Mouse (Mus musculus): ENCODE results near the gene Reln.

Gene Reln

DNA sequence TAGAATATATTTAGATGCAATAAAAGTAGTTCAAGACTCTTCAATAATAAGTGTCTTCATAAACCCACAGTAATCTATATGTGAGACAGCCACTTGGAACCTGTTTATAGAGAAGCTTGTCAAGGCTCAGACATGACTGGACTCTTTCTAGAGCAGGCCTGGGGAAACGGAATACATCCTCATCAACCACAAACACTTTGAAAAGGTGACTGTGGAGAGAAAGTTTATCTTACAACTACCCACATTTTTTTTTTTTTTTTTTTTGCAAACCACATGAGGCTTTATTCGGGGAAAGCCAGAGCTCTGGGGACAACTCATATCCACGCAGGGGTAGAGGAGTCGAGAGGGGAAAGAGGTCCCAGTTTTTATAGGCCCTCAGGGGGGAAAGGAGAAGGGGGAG lies 36.6 kb downstream of the Reln start:
- no peak for DNase-seq (ENCODE audit: low read depth, low spot score)

DNA sequence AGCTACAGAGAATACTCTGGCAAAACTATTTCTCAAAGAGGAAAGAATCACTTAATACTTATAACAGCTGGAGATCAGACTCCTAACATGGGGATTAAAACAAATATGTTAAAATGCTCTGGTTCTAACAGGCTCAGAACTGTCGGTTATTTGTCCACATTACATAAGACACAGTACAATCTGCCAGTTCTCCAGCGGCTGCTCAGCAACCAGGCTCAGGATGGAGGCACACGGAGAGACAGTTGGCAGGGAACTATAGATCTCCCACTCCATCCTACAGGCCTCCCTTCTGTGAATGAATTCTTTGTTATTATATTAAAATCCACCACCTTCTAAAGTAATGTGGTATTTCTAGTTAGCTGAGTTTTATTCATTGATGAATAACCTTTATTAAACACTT lies 37.4 kb downstream of the Reln start:
- no peak for DNase-seq (ENCODE audit: low read depth, low spot score)

DNA sequence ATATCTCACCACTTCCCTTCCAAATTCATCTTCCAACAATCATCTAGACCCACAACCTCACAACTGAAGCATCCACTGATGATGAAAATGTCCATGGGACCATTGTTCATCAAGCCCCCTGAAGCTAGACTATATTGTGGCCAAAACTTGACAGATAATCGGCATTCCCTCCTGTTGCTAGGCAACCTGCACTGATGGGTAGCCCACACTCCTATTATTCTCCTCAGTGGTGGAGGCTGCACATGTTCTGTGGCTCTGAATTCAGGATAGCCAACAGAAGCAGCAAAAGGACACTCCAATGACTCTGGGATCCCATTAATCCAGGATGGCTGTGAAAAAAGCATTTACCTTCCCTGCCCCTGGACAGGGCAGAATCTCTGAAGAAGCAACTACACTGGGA lies 40.8 kb downstream of the Reln start:
- no peak for DNase-seq (ENCODE audit: low read depth, low spot score)

DNA sequence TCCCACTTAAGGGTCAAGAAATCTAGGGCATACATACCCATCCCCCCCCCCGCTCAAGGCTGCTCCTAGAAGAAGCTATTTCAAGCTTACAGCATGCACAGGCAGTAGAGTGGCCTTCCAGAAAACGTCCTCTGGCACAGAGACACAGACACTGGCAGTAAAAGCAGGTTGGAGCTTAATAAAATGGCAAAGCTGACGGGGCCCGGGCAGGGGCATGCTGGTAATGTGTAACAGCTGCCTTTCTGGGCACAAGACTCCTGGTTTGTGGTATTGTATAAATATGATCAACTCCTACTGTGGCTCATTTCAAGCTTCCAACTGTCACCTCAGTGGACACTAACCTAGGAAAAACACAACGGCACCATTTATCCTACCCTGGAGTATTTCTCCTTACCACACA lies 42.2 kb downstream of the Reln start:
- DNase-seq (ENCODE audit: low read depth, low spot score) = no peak

DNA sequence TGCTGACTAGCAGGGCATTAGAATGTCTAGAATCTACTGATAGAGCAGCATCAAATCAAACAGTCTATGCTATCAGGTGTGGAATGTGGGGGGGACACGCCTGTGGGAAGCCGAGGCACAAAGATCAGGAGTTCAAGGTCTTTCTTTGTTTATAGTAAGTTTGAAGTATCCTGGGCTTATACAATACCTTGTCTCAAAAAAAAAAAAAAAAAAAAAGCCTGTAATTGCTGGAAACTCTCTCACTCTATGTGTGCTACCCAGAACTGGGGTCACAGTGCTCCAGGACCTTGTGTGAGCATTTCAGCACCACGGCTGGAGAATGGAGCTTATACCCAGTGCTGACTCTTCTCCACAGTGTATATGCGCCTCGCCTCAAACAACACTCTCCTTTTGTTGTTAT lies 43.7 kb downstream of the Reln start:
- DNase-seq (ENCODE audit: low read depth, low spot score) = peak; percentile 23

DNA sequence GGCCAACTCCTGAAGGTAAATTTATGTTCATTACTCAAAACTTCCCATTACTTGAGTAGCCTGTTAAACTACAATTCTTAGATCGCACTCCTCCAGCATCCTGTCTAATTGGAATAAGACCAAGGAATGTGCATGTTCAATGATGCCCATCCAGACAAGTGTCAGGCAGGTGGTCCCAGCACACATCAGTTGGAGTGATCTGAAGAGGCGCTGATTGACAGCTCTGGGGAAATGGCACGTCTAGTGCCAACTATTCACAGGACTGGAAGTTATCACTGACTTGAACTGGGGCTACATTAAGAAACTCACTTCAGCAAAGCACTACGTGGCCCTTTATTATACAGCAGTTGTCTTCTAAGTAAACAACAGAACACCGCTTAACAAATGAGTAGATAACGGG lies 44.5 kb downstream of the Reln start:
- no peak for DNase-seq (ENCODE audit: low read depth, low spot score)

DNA sequence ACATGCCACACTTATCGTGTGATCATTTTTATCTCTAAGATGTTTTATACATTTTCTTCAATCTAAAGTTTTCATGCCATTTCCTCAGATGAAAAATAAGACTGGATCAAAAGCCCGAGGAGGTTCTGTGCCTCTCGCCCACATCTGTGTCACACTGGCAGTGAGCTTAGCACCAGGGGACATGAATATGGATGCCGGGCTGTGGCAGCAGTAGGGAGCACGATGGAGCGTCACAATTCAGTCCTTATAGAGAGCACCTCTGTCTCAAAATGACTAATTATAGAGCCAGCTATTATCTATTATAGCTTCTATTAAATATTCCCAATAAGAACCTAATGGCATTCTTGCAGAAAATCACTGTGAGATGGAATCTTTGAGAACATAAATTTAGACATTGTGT lies 49.3 kb downstream of the Reln start:
- DNase-seq (ENCODE audit: low read depth, low spot score) = no peak

DNA sequence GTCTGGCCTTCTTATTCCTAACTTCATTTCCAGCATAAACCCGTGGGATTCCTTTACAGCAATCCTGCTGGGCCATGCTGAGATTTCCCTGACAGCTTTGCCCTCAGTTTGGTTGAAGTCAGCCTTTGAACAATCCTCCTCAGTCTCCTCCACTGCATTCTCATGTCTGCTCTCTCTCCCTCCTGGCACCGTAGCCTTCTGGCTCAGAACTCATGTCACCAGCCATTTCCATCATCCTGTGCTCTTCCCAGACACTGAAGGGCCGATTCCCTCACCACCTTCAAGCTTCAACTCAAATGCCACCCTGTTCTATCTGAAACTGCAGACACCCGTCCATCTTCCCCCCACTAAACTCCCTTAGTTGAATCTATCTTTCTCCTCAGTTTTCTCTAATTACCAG lies 53.1 kb downstream of the Reln start:
- DNase-seq (ENCODE audit: low read depth, low spot score) = no peak

DNA sequence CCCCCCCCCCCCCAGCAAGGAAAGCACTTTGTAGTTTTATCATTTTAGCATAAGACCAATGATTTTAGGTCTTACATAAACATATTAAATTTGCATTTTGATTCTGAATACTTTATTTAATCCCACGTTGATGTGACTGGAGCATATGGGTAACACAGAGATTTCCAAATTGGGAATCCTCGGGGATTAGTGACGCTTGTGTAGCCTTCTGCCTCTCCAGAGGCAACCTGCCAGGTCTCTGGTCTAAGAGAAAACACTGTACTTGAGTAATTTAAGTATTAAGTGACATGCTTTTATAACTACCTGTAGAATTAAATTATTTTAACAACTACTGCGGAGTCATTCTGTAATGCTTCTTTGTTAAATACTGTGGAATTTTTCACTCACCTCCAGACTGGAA lies 59.1 kb downstream of the Reln start:
- no peak for DNase-seq (ENCODE audit: low read depth, low spot score)

DNA sequence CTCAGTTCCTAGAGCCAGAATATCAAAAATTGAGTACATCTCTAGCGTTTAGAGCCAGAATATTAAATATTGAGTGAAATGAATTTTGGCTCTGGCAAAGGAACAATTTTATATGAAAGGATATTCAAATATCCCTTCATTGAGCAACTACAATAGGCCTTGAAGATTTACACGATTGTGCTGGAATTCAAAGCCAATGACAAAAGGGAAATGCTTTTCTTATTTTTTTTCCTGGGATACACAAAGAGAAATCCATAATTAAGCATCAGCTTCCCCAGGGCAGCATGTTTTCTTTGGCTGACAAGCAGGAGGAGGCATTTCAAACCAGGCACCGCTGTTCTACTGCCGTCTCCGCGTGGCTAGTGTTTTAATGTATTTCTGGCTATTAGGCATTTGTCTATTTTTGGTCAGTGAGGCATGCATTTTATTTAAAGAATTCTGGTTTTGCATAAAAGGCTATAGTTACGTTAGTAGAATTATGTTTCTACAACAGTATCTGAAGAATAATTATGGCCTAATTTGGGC lies 62.3 kb downstream of the Reln start:
- DNase-seq (ENCODE audit: low read depth, low spot score) = no peak

DNA sequence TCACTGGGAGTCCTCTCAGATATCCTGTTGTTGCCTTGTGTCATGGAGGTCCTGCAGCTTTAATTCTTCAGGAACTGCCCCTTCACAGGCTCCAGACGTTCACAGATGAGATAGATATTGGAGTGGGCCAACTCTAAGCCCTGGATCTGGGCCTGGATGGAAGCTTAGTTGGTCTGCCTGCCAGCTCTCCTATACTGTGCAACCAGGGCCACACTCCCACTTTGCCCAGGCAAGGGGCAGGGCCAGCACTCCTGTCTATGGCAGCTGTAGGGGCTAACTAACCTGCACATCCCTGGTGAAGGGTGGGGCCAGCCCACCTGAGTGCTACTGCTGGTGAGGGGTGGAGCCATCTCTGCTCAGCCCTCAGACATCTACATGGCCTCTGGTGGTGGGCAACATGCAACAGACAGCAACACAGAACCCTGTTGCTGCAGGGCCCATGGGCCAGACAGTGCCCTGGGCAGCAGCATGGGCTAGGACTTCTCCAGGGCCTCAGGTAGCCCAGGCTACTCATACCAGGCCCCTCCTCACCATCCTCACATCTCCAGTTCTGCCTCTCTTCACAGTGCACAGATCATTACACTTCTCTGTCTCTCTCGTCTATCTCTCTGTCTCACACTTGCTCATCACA lies 63.9 kb downstream of the Reln start:
- DNase-seq (ENCODE audit: low read depth, low spot score) = no peak

DNA sequence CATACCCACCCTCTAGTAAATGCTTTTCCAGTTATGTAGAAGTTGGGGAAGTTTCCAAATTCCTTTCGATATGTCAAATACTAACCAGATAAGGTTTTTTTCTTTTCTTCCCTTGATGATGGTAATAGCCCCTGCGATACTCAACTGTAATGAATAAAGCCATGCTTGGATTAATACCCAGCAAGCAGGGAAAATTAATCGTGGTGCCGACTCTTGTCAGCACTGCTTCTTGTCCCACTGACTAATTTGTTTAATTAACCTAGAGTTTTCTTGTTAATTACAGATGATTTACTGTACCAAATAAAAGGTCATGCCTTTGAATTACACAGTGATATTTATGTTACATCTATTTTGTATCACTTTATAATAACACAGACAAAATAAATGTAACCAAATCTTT lies 65.3 kb downstream of the Reln start:
- no peak for DNase-seq (ENCODE audit: low read depth, low spot score)

DNA sequence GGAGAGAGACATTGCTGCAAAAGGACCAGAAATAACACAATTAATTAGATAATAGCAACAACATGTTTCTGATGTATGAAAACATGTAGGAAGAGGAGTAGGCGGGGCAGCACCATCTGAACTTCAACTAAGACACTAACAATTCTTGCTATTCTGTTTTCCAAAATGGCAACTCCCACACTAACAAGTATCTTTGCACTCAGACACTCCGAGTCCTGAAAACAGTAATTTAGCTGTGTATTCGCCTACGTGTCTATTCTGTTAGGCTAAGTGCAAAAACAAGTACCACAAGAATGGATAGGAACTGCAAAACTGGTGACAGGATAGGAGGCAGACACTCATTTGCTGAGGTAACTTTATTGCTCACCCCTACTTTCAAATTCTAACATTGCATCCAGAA lies 70.4 kb downstream of the Reln start:
- DNase-seq (ENCODE audit: low read depth, low spot score) = no peak

DNA sequence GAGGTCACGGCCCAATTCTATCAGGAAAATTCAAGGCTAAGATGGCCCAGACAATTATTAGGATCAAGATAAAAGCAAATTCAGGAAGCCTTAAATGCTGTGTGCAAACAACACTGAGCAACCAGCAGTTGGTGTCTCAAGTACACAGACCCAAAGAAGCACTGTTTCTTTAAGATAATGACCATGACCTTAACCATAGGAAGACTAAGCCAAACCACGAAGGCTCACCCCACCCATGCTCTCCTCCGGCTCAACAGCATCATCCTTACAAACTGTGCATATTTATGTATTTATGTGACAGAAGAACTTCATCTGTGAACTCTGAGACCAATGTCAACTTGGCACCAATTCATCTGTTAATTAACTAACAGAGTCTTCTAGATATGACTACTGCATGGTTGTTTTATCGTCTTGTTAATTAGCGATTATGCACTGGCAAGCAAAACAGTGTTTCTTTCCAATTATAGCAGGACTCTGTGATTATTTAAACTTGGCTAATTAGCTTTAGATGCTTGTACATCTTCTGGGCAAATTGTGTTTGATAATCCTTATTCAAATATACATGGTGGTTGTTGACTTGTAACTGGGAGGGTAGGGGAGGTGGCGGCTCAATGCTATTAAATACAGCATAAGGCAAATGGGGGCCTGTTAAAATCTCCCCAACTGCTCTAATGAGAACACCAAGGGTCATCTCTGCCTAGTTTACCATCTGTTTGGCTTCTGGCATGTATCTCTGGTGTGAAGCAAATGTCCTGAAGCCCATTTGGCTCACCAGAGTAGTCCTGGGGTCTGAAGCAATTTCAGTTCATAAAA lies 77.8 kb downstream of the Reln start:
- no peak for DNase-seq (ENCODE audit: low read depth, low spot score)

DNA sequence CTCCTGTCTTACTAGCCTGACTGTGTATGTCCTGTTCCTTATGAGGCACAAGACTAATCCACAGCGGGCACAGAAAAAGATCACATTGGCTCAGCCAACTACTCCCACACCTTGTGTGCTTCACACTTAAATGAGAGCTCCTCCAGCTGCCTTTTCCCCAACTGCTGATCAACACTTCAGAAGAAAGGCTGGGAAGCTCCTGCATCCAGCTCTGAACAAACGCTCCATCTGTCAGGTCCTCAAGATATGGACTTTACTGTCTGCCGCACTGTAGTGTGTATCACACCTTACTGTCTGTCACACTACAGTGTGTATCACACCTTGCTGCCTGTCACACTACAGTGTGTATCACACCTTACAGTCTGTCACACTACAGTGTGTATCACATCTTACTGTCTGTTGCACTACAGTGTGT lies 82.1 kb downstream of the Reln start:
- DNase-seq (ENCODE audit: low read depth, low spot score) = no peak

DNA sequence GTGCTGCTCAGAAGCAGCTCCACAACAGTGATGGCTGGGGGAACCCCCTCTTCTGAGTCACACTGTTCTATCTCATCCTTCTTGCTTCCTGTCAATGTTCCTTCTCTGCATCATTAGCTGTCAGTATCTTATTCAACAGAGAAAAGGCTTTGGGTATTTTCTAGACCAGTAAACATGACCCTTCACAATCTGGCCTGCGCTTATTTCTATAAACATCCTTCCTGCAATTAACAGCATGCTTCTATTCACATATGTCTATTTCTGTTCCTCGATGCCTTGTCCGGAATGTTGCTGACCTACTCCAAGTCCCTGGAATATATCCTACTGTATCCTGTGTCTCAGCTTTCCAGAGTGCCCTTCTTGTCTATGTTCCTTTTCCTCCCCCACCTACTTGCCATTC lies 89.2 kb downstream of the Reln start:
- no peak for DNase-seq (ENCODE audit: low read depth, low spot score)

DNA sequence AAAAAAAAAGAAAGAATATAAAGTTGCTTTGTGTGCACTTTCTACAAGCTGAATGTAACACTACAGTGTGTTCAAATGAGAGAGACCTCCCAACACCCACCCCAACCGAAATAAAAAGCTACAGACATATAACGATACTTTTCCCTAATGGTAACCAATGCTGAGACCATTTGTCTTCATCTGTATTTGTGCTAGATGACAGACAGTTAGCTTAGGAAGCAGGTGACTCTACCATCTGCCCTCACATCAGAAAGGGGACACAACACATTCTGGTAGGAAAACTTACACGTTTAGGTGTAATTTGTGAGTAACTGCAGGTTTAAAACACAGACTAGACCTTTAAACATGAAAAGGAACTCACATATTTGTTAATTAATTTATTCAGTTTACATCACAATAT lies 90.6 kb downstream of the Reln start:
- no peak for DNase-seq (ENCODE audit: low read depth, low spot score)

DNA sequence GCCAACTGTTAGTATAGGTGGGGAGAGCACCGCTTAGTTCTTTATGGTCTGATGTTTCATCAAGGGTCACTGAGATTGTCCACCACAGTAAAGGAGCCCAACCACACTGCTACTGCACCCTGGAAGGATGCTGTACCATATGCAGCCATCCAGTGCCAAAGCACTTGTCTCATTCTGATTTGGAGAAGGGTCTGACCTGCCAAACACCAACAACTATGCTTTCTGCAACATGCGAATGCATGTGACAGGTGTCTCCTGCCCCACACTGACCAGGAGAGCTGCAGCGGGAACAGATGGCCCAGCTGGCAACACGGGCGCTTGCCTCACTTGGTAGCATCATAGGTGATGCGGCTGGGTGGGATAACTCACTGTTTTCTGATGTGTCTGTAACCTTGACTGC lies 91.2 kb downstream of the Reln start:
- DNase-seq (ENCODE audit: low read depth, low spot score) = no peak

DNA sequence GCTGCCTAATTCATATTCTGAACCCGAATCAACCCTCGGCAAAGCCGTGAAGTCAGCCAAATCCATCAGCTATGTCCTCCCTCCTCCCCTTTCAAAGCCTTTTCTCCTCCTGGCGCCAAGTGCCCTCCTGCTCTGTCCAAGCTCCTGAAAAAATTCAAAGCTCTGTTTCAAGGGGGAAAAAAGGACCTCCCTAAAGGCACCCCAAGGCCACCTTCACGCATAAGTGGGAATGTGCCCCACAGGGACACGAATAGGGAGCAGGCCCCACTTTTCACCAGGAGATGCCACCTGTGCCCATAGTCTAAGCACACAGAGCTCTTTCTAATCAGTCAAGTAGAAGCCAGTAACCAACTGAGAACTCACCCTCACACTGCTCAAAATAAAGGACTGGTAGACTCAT lies 96.7 kb downstream of the Reln start:
- no peak for DNase-seq (ENCODE audit: low read depth, low spot score)

DNA sequence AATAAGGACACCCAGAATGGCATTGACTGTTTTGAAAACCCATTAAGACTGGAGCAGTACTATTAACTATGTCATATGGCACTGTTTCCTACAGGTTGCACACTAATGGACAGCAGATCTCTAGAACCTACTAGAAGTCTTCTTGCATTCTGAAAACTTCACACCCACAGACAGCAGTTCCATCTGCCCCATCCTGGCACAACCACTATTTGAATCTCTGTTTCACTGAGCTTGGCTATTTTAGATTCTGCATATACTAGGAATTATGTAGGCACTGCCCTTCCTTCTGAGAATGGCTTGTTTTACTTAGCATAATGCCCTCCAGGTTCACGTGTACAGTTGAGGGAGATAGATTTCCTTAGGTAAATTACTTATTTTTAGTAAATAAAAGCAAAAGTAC lies 99.4 kb downstream of the Reln start:
- no peak for DNase-seq (ENCODE audit: low read depth, low spot score)

DNA sequence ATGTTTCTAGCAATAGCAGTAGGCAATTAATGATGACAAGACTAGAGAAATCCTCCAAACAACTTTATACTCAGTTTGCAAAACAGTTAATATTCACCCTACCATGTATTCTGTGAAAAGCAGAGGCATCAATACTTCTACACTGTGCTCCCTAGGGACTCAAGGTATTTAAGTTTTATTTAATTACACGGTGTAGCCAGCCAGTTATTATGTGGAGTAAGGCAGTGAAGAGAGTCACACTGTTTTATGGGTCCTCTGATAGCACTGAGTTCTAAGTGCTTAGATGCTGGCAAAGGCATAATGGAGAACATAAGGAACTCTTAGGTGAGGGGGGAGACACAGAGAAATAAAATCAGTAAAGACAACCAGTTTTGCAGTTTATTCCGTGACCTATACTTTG lies 101.0 kb downstream of the Reln start:
- DNase-seq (ENCODE audit: low read depth, low spot score) = no peak

DNA sequence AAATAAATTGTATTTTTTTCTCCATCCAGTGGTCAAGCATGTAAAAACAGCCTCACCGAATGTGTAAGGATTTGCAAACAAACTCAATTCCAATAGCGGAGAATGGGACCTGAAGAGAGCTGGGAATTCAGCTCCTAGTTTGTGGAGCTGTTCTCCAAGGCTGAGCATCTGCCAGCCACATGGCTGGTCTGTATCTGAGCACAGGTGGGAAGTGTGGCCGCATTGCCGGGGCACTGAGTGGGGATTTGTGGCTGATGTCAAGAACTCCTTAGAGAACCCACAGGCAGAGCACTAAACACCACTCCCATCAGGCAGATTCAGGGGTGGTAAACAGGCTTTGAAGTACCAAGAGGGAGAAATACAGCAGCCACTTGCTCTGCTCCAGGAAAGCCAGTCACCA lies 102.9 kb downstream of the Reln start:
- DNase-seq (ENCODE audit: low read depth, low spot score) = no peak

DNA sequence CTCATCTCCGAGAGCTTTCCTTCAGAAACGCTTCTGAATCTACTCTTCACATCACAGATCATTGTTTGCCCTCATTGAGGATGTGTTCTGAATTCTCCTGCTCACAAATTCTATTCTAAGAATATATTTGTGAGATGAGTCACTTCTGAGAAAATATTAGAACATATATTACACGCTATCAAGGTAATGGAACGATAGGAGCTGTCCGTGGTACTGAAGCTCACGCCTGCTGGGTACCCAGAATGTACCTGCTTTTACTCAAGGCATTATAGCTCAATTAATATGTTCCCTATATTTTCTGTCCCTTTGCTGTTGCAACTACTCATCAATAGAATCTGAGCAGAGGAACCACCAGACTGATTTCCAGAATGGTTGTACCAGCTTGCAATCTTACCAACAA lies 107.7 kb downstream of the Reln start:
- DNase-seq (ENCODE audit: low read depth, low spot score) = peak; percentile 20
